Mouse (Mus musculus) stomach, postnatal 0 days (tissue): Measurements from ENCODE around the gene Ccdc169. TPM values are rescaled to one million over a fixed set of nuclear protein-coding genes. Genes with fewer than 3 reads are reported as not detected.

Source experiments
- ATAC-seq: fragments of 200-750 bp; cut with Nextera tagmentation; 2 replicates; pipeline ENCODE4 v1.8.0; 2017; ENCODE audit not compliant: low FRiP score, low TSS enrichment
- DNase-seq: peaks from one replicate; pipeline ENCODE4 v3.0.0-alpha.2; 2016; ENCODE audit warnings: low spot score
- H3K27ac ChIP-seq: fragments of 300-500 bp; sonication (generic); replicated peaks from 2 replicates; pipeline ENCODE4 v1.5.1; 2014; ENCODE audit warnings: mild to moderate bottlenecking, control low read depth
- H3K27me3 ChIP-seq: fragments of 300-500 bp; sonication (generic); 2 replicates; pipeline ENCODE4 v1.6.1; 2014; ENCODE audit warnings: low read length; ENCODE audit not compliant: control insufficient read depth, insufficient read depth
- H3K36me3 ChIP-seq: fragments of 300-500 bp; sonication (generic); 2 replicates; pipeline ENCODE4 v1.6.1; 2014; ENCODE audit warnings: low read length, mixed read lengths; ENCODE audit not compliant: control insufficient read depth, insufficient read depth
- H3K4me1 ChIP-seq: fragments of 300-500 bp; sonication (generic); replicated peaks from 2 replicates; pipeline ENCODE4 v1.6.1; 2014; ENCODE audit warnings: antibody characterized with exemption; ENCODE audit not compliant: control insufficient read depth, insufficient read depth
- H3K4me2 ChIP-seq: fragments of 300-500 bp; sonication (generic); replicated peaks from 2 replicates; pipeline ENCODE4 v1.6.1; 2014; ENCODE audit warnings: low read depth, mild to moderate bottlenecking, control low read depth, moderate library complexity
- H3K4me3 ChIP-seq: fragments of 300-500 bp; sonication (generic); 2 replicates; pipeline ENCODE4 v1.5.1; 2014; ENCODE audit warnings: low read depth, low read length, control low read depth
- H3K9ac ChIP-seq: fragments of 300-500 bp; sonication (generic); 2 replicates; pipeline ENCODE4 v1.6.1; 2014; ENCODE audit warnings: mild to moderate bottlenecking, low read length, control low read depth, mixed read lengths
- H3K9me3 ChIP-seq: fragments of 300-500 bp; sonication (generic); 2 replicates; pipeline ENCODE4 v1.6.1; 2016; ENCODE audit warnings: low read length; ENCODE audit not compliant: control insufficient read depth
- CTCF ChIP-seq: IDR thresholded peaks from 2 replicates; pipeline ENCODE4 v1.5.1; 2016; ENCODE audit warnings: antibody characterized with exemption, low read depth, mild to moderate bottlenecking, moderate library complexity
- EP300 ChIP-seq: optimal IDR thresholded peaks from 2 replicates; pipeline ENCODE3; 2016; ENCODE audit warnings: antibody characterized with exemption
- WGBS: fragments of 180-500 bp; shearing (Covaris S2); extraction: QIAGEN DNeasy Blood & Tissue Kit; methylation state at CpG from one replicate; pipeline ENCODE4 v1.1.7; 2014; 5-methylcytosine and 5-hydroxymethylcytosine counted together
- polyA plus RNA-seq: library from polyadenylated mRNA; unstranded; fragments of >200 nt; fragmentation: Nextera tagmentation; extraction: Ambion mirVana; gene quantifications from 2 replicates; pipeline ENCODE4 v1.2.1, GENCODE M21; 2015

Gene Ccdc169
- polyA plus RNA-seq, 1 experiment from 2014 or later: 0.05 TPM

DNA sequence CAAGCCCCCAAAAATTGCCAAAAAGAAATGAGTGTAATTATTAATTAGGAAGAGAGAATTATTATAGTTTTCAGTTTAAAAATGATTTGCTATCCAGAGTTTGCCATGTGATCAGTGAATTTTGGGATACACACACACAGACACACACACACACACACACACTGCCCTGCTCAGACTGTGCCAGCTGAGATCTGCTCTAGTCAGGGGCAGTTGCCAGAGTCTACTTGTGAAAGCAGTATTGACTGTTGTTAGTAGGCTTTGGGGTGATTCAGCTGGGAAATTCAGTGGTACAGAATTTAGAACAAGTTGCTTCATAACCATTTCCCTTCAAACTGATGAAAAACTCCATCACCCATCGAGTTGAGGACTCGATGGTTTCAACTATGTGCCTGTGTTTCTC is 10.0 kb downstream of the Ccdc169 start:
- ATAC-seq (no peak), DNase-seq (no peak)
- Histone ChIP-seq H3K4me1 (no peaks in the 10 kb centered on the region), H3K9me3 (no peaks in the 10 kb centered on the region), H3K27ac (no peak overlapping the region), H3K9ac (no peak overlapping the region), H3K36me3 (no peaks in the 10 kb centered on the region), H3K4me3 (no peak overlapping the region), H3K27me3 (no peaks in the 10 kb centered on the region), H3K4me2 (no peak overlapping the region)
- 82% methylated on average over 2 of the region's 2 CpGs for WGBS
- TF ChIP-seq CTCF (no peak), EP300 (no peak)

DNA sequence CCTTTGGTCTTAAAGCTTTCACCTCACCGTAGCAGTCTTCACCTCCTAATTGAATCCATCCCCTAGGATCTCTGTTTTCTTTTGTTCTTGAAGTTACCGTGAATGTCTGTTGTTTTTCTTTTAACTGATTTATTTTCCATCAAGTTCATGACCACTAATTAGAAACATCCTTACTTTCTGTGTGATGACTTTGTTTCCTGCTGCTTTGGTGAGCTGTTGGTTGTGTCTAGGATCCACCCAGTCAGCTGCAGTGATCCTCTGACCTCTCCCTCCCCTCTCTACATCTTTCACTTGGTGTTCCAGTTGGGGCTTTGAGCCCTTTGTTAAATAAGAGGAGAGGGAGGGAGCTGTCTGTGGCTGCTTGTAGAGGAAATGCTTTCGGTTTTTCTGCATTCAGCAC is 11.0 kb downstream of the Ccdc169 start:
- H3K4me2 ChIP-seq: no peak overlapping the region
- DNase-seq (no peak), ATAC-seq (no peak)
- H3K36me3 ChIP-seq: no peaks in the 10 kb centered on the region
- WGBS: 40% methylated on average over 3 of the region's 3 CpGs
- no peaks in the 10 kb centered on the region for H3K27me3 ChIP-seq
- no peak overlapping the region for H3K4me3 ChIP-seq
- H3K9me3 ChIP-seq: no peaks in the 10 kb centered on the region
- no peak overlapping the region for H3K27ac ChIP-seq
- H3K9ac ChIP-seq: no peak overlapping the region
- TF ChIP-seq CTCF (no peak), EP300 (no peak)
- no peaks in the 10 kb centered on the region for H3K4me1 ChIP-seq

DNA sequence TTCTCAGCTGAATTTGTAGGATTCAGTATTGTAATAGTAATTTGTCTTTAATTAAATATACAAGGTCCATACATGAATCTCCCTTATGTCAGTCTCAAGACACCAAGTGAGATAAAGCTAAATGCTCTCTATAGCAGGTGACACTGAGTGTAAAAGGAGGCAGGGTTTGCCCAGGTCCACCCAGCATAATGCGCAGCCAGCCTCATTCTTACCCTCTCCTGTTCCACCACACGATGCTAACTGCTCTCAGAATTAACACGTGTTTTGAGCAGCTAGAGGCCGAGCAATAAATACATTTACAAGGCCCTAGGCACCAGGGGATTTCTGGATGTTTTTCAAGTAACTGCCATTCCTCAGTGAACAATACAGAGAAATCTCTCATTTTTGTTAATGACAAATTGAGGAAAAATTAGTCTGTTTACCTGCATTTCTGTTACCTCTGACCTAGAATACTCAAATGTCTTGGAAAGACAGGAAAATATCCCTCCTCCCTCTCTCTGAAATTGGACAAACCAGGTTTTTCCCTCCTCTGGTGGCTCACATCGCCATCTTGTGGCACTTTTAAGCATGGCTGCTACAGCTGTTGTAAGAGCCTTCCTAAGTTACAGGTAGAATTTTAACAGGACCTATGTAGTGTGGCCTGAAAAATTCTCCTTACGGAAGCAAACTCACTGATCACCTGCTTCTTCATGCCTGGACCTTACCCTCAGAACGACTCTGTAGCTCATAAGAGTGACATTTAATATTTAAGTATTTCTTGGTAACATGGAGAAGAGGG is 14.7 kb downstream of the Ccdc169 start:
- 45% methylated on average over 7 of the region's 7 CpGs for WGBS
- no peak overlapping the region for H3K4me2 ChIP-seq
- H3K36me3 ChIP-seq: no peaks in the 10 kb centered on the region
- no peak overlapping the region for H3K9ac ChIP-seq
- H3K9me3 ChIP-seq: no peaks in the 10 kb centered on the region
- TF ChIP-seq CTCF (peak; percentile 87), EP300 (no peak)
- DNase-seq: peak; percentile 53
- no peaks in the 10 kb centered on the region for H3K27me3 ChIP-seq
- H3K27ac ChIP-seq: no peak overlapping the region
- no peak for ATAC-seq
- no peaks in the 10 kb centered on the region for H3K4me1 ChIP-seq
- H3K4me3 ChIP-seq: no peak overlapping the region

DNA sequence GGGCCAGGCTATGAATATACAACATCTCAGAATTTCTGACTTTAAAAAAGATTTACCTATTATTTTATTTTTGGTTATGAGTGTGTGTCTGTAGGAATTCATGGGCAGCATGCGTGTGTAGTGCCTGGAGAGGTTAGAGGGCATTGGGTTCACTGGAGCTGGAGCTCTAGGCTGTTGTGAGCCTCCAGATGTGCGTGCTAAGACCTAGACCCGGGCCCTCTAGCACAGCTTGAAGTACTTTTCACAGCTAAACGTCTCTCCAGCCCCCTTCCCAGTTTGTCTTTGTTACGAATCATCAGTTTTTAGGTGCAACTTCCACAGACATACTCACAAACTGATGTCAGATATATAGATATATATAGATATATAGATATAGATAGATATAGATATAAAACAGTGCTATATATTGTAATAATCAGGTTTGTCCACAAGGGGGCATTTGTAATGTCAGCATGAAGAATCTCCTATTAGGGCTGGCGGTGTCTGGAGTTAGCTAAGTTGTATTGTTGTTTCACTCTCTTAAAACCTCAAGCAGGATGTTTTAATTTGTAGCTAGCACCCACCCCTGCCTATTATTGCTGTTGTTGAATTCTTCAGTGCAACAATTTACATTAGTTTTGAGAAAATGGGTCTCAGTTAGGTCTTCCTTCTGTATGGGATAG is 15.7 kb downstream of the Ccdc169 start:
- Histone ChIP-seq H3K4me3 (no peak overlapping the region), H3K9ac (no peak overlapping the region), H3K4me1 (no peaks in the 10 kb centered on the region), H3K36me3 (no peaks in the 10 kb centered on the region), H3K9me3 (no peaks in the 10 kb centered on the region), H3K4me2 (no peak overlapping the region), H3K27me3 (no peaks in the 10 kb centered on the region), H3K27ac (no peak overlapping the region)
- ATAC-seq: no peak
- no peak for DNase-seq
- WGBS: 66% methylated on average over 6 of the region's 6 CpGs
- no peak for TF ChIP-seq EP300
- peak; percentile 69 for TF ChIP-seq CTCF

DNA sequence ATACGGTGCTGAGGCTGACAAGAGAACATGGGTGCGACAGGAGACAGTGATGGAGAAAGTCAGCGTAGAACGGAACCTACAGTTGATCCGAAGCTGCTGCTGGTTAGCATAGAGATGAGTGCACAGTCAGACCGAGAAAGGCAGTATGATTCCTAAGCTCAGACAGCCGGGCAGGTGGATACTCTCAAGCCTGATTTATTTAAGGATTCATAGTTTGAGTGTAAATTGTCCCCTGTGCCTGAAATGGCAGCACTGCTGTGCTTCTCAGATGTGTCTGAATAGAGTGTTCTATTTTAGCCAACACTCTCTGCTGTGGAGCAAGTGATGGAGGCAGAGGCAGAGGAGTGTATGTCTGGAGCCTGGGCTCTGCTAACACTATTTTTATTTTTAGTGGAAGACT is 17.0 kb downstream of the Ccdc169 start:
- H3K4me2 ChIP-seq: no peak overlapping the region
- H3K36me3 ChIP-seq: no peaks in the 10 kb centered on the region
- no peak overlapping the region for H3K27ac ChIP-seq
- TF ChIP-seq CTCF (no peak), EP300 (no peak)
- H3K4me3 ChIP-seq: no peak overlapping the region
- H3K27me3 ChIP-seq: no peaks in the 10 kb centered on the region
- ATAC-seq (no peak), DNase-seq (no peak)
- no peaks in the 10 kb centered on the region for H3K4me1 ChIP-seq
- no peaks in the 10 kb centered on the region for H3K9me3 ChIP-seq
- no peak overlapping the region for H3K9ac ChIP-seq
- WGBS: 83% methylated on average over 7 of the region's 7 CpGs

DNA sequence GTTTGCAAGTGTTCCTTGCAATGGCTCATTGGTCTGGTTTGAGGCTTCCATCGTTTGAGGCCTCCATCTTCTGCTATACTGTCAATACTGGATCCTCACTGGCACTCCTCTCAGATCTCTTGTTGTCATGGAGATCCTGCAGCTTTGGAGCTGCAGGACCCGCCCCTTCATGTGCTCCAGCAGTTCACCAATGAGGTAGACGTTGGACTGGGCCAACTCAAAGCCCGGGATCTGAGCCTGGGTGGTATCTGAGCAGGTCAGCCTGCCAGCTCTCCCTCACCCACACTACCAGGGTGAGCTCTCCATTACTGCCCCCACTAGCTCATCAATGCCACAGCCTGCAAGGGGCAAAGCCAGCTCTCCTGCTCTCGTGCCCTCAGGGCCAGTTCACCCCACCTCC is 20.3 kb downstream of the Ccdc169 start:
- Histone ChIP-seq H3K9me3 (no peaks in the 10 kb centered on the region), H3K4me3 (no peak overlapping the region), H3K9ac (no peak overlapping the region), H3K4me1 (no peaks in the 10 kb centered on the region), H3K27me3 (no peaks in the 10 kb centered on the region), H3K4me2 (no peak overlapping the region), H3K36me3 (no peaks in the 10 kb centered on the region), H3K27ac (no peak overlapping the region)
- no peak for DNase-seq
- no peak for TF ChIP-seq CTCF
- TF ChIP-seq EP300: no peak
- no peak for ATAC-seq
- 62% methylated on average over 5 of the region's 5 CpGs for WGBS
